Mouse (Mus musculus) heart, embryonic 11.5 days (tissue): ENCODE results near the gene Vps13c. TPM values are rescaled to one million over a fixed set of nuclear protein-coding genes. Genes with fewer than 3 reads are reported as not detected.

Source experiments
- ATAC-seq: fragments of 200-750 bp; cut with Nextera tagmentation; replicated peaks from 2 replicates; pipeline ENCODE4 v1.8.0; 2017; ENCODE audit warnings: moderate library complexity; ENCODE audit not compliant: insufficient number of reproducible peaks, low FRiP score, low TSS enrichment
- H3K27ac ChIP-seq: fragments of 300-500 bp; sonication (generic); 2 replicates; pipeline ENCODE4 v1.5.1; 2014; ENCODE audit warnings: mild to moderate bottlenecking, low read depth, low read length
- H3K27me3 ChIP-seq: fragments of 300-500 bp; sonication (generic); 2 replicates; pipeline ENCODE4 v1.6.1; 2014; ENCODE audit warnings: mild to moderate bottlenecking, low read length, mixed read lengths; ENCODE audit not compliant: control insufficient read depth, insufficient read depth
- H3K36me3 ChIP-seq: fragments of 300-500 bp; sonication (generic); 2 replicates; pipeline ENCODE4 v1.6.1; 2014; ENCODE audit warnings: mild to moderate bottlenecking, low read length, moderate library complexity, mixed read lengths; ENCODE audit not compliant: control insufficient read depth, insufficient read depth
- H3K4me1 ChIP-seq: fragments of 300-500 bp; sonication (generic); 2 replicates; pipeline ENCODE4 v1.6.1; 2014; ENCODE audit warnings: low read length; ENCODE audit not compliant: control insufficient read depth, insufficient read depth
- H3K4me2 ChIP-seq: fragments of 300-500 bp; sonication (generic); 2 replicates; pipeline ENCODE4 v1.6.1; 2014; ENCODE audit warnings: mild to moderate bottlenecking, moderate library complexity
- H3K4me3 ChIP-seq: fragments of 300-500 bp; sonication (generic); 2 replicates; pipeline ENCODE4 v1.5.1; 2014; ENCODE audit warnings: low read depth, low read length
- H3K9ac ChIP-seq: fragments of 300-500 bp; sonication (generic); 2 replicates; pipeline ENCODE4 v1.6.1; 2014; ENCODE audit warnings: mild to moderate bottlenecking, low read depth, low read length, moderate library complexity
- H3K9me3 ChIP-seq: fragments of 300-500 bp; sonication (generic); replicated peaks from 2 replicates; pipeline ENCODE4 v1.6.1; 2016; ENCODE audit warnings: low read length; ENCODE audit not compliant: control insufficient read depth
- WGBS: fragments of 180-500 bp; shearing (Covaris S2); extraction: QIAGEN DNeasy Blood & Tissue Kit; methylation state at CpG from one replicate; pipeline ENCODE4 v1.1.7; 2014; ENCODE audit not compliant: insufficient replicate concordance; 5-methylcytosine and 5-hydroxymethylcytosine counted together
- polyA plus RNA-seq: library from polyadenylated mRNA; unstranded; fragments of >200 nt; fragmentation: Nextera tagmentation; extraction: Ambion mirVana; gene quantifications from 2 replicates; pipeline ENCODE4 v1.2.1, GENCODE M21; 2014

Gene Vps13c
- polyA plus RNA-seq, 1 experiment from 2014 or later: 9.8 TPM

DNA sequence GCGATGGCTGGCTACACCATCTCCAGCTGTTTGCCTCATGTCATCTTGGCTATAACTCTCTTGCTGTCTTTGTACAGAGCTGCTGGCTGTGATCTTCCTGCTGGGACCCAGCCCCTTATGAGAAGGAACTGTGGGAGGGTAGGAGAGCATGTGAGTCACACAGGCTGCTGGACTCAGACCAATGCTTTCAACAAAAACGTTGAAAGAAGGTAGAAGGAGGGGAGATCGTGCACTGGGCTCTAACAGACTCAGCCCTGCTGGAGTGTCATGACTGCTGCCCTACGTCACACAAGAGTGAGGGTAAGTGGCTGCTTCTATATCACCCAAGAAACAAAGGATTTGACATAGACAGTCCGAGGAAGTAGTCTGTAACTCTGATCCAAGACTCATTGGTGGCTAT, 193.6 kb downstream of the Vps13c start:
- H3K9ac ChIP-seq: no peak overlapping the region
- H3K9me3 ChIP-seq: no peaks in the 10 kb centered on the region
- no peak overlapping the region for H3K4me3 ChIP-seq
- no peaks in the 10 kb centered on the region for H3K36me3 ChIP-seq
- H3K4me2 ChIP-seq: no peak overlapping the region
- H3K27me3 ChIP-seq: no peaks in the 10 kb centered on the region
- ATAC-seq: no peak
- 54% methylated on average over 5 of the region's 5 CpGs for WGBS
- H3K27ac ChIP-seq: no peak overlapping the region
- H3K4me1 ChIP-seq: no peaks in the 10 kb centered on the region; the same call in 1 of the 2 replicates

Other genes with a start within 250 kb of the Vps13c start
- 2.0 and 2.6 TPM in 2 replicates for gene C2cd4b, start 81.0 kb upstream of the Vps13c start, polyA plus RNA-seq
- gene C2cd4a, start 8.1 kb upstream of the Vps13c start, polyA plus RNA-seq: 0.21 and 0.56 TPM in 2 replicates